Mouse (Mus musculus) bone marrow, adult 2 months (tissue): ENCODE measurements at regions not wholly inside any gene's neighbourhood (a gene's known extent, or its start where the extent isn't known, plus 50 kb on each side); places are given as distances from the start of the nearest gene placed in this dataset.

ENCODE experiments used
- CTCF ChIP-seq: fragments of 200-500 bp; IDR thresholded peaks from 2 replicates; pipeline ENCODE4 v1.5.1; 2011; ENCODE audit warnings: low read length, control low read depth; ENCODE audit not compliant: control insufficient read depth, insufficient read depth
- POLR2A ChIP-seq: fragments of 200-500 bp; IDR thresholded peaks from 2 replicates; pipeline ENCODE4 v1.6.1; 2011; ENCODE audit warnings: low read depth, mild to moderate bottlenecking, control low read depth, low read length, borderline replicate concordance; ENCODE audit not compliant: control insufficient read depth

GRCm38 (mm10) chr17:4875086-4876046 is 118.8 kb upstream of the Arid1b start:
- no peak for TF ChIP-seq CTCF
- TF ChIP-seq POLR2A: no peak
